Mouse (Mus musculus): ENCODE results near the gene Bach1. TPM values are rescaled to one million over a fixed set of nuclear protein-coding genes. Genes with fewer than 3 reads are reported as not detected.

The Bach1 gene
- polyA plus RNA-seq, 1 experiment from 2014 or later, result 13.7 TPM

GRCm38 (mm10) chr16:87727918-87728317 is 29.2 kb downstream of the Bach1 start:
- no peak overlapping the region for H3K9ac ChIP-seq
- H3K27ac ChIP-seq, result no peak overlapping the region
- H3K36me3 ChIP-seq, result peaks cover 24% of the 10 kb centered on the region
- no peak for ATAC-seq (ENCODE audit: insufficient read depth, low FRiP score, low read depth)
- no peak overlapping the region for H3K4me2 ChIP-seq
- no peaks in the 10 kb centered on the region; the same call in 1 of the 2 replicates for H3K4me1 ChIP-seq
- no peak overlapping the region for H3K4me3 ChIP-seq (replicated peaks)
- H3K27me3 ChIP-seq (replicated peaks), result no peaks in the 10 kb centered on the region
- WGBS, result 84% methylated on average over 14 of the region's 14 CpGs
- H3K9me3 ChIP-seq, result no peaks in the 10 kb centered on the region

DNA sequence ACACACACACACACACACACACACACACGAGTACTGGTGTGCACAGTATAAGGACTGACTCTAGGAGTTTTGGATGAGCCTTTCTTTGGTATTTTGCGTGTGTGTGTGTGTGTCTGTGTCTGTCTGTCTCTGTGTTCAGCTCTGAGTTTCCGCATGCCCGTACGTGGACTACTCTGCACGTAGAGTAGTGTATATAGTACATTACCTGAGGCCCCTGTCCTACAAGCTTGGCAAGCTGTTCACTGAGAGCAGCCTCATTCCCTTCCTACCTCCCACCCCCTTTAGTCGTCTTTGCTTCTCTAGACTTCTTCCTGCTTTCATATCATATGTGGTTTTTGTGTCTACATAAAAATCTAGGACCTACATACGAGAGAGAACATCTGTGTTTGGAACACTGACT is 30.0 kb downstream of the Bach1 start:
- Histone ChIP-seq H3K9ac (no peak overlapping the region), H3K4me2 (no peak overlapping the region), H3K27me3 (replicated peaks) (no peaks in the 10 kb centered on the region), H3K4me3 (replicated peaks) (no peak overlapping the region), H3K9me3 (no peaks in the 10 kb centered on the region), H3K27ac (no peak overlapping the region), H3K36me3 (peaks cover 17% of the 10 kb centered on the region), H3K4me1 (no peaks in the 10 kb centered on the region; the same call in 1 of the 2 replicates)
- 87% methylated on average over 8 of the region's 8 CpGs for WGBS
- no peak for ATAC-seq (ENCODE audit: insufficient read depth, low FRiP score, low read depth)

GRCm38 (mm10) chr16:87729469-87729868 is 30.7 kb downstream of the Bach1 start:
- peaks cover 17% of the 10 kb centered on the region for H3K36me3 ChIP-seq
- ATAC-seq (ENCODE audit: insufficient read depth, low FRiP score, low read depth), result no peak

GRCm38 (mm10) chr16:87734868-87735381 is 36.2 kb downstream of the Bach1 start:
- ATAC-seq (ENCODE audit: insufficient read depth, low FRiP score, low read depth), result no peak

More at GRCm38 (mm10) chr16:87729469-87729868, 30.7 kb downstream of the Bach1 start:
- Histone ChIP-seq H3K4me1 (no peaks in the 10 kb centered on the region; the same call in 1 of the 2 replicates), H3K9me3 (no peaks in the 10 kb centered on the region), H3K27me3 (replicated peaks) (no peaks in the 10 kb centered on the region), H3K27ac (no peak overlapping the region), H3K4me2 (no peak overlapping the region), H3K9ac (no peak overlapping the region), H3K4me3 (replicated peaks) (no peak overlapping the region)
- 93% methylated on average over 20 of the region's 20 CpGs for whole genome bisulfite sequencing

GRCm38 (mm10) chr16:87736106-87736505 is 37.4 kb downstream of the Bach1 start:
- 83% methylated on average over 11 of the region's 11 CpGs for WGBS
- H3K9ac ChIP-seq, result no peak overlapping the region
- ATAC-seq (ENCODE audit: insufficient read depth, low FRiP score, low read depth), result no peak
- no peak overlapping the region for H3K4me3 ChIP-seq (replicated peaks)
- H3K9me3 ChIP-seq, result no peaks in the 10 kb centered on the region
- no peak overlapping the region for H3K27ac ChIP-seq
- no peaks in the 10 kb centered on the region for H3K36me3 ChIP-seq
- no peak overlapping the region for H3K4me2 ChIP-seq
- H3K4me1 ChIP-seq, result no peaks in the 10 kb centered on the region
- no peaks in the 10 kb centered on the region for H3K27me3 ChIP-seq (replicated peaks)

More at GRCm38 (mm10) chr16:87734868-87735381, 36.2 kb downstream of the Bach1 start:
- Histone ChIP-seq H3K4me1 (no peaks in the 10 kb centered on the region), H3K4me2 (no peak overlapping the region), H3K27me3 (replicated peaks) (no peaks in the 10 kb centered on the region), H3K36me3 (peaks cover 7% of the 10 kb centered on the region; the same call in 1 of the 2 replicates), H3K9ac (no peak overlapping the region), H3K4me3 (replicated peaks) (no peak overlapping the region), H3K9me3 (no peaks in the 10 kb centered on the region), H3K27ac (no peak overlapping the region)
- WGBS, result 87% methylated on average over 4 of the region's 4 CpGs

DNA sequence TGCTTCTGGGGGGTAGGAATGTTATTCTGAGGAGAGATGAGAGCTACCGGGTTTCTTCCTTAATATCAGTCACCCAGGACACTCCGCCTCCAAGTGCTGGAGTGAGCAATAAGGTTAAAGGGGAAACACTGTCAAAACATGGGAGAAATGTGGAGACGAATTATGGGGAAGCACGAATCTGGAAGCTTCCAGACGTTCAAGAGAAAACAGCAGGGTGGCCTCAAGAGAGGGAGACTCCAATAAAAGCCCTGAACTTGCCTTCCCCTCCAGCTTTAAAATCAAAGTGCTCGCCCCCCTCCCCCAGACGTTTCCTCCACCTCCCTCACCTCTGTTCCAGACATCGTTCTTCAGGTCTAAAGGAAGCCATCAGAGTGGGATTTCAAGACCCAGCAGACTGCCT is 38.6 kb downstream of the Bach1 start:
- H3K27me3 ChIP-seq (replicated peaks), result no peaks in the 10 kb centered on the region
- no peak overlapping the region for H3K27ac ChIP-seq
- WGBS, result 45% methylated on average over 8 of the region's 8 CpGs
- no peak overlapping the region for H3K4me3 ChIP-seq (replicated peaks)
- H3K4me1 ChIP-seq, result no peaks in the 10 kb centered on the region
- H3K4me2 ChIP-seq, result no peak overlapping the region
- ATAC-seq (ENCODE audit: insufficient read depth, low FRiP score, low read depth), result no peak
- no peaks in the 10 kb centered on the region for H3K36me3 ChIP-seq
- H3K9me3 ChIP-seq, result no peaks in the 10 kb centered on the region
- no peak overlapping the region for H3K9ac ChIP-seq

GRCm38 (mm10) chr16:87737842-87738639 is 39.3 kb downstream of the Bach1 start:
- WGBS, result 78% methylated on average over 21 of the region's 21 CpGs
- Histone ChIP-seq H3K4me3 (replicated peaks) (no peak overlapping the region), H3K9ac (no peak overlapping the region), H3K27ac (no peak overlapping the region), H3K9me3 (no peaks in the 10 kb centered on the region), H3K36me3 (no peaks in the 10 kb centered on the region), H3K27me3 (replicated peaks) (no peaks in the 10 kb centered on the region), H3K4me2 (no peak overlapping the region), H3K4me1 (no peaks in the 10 kb centered on the region)
- ATAC-seq (ENCODE audit: insufficient read depth, low FRiP score, low read depth), result no peak

DNA sequence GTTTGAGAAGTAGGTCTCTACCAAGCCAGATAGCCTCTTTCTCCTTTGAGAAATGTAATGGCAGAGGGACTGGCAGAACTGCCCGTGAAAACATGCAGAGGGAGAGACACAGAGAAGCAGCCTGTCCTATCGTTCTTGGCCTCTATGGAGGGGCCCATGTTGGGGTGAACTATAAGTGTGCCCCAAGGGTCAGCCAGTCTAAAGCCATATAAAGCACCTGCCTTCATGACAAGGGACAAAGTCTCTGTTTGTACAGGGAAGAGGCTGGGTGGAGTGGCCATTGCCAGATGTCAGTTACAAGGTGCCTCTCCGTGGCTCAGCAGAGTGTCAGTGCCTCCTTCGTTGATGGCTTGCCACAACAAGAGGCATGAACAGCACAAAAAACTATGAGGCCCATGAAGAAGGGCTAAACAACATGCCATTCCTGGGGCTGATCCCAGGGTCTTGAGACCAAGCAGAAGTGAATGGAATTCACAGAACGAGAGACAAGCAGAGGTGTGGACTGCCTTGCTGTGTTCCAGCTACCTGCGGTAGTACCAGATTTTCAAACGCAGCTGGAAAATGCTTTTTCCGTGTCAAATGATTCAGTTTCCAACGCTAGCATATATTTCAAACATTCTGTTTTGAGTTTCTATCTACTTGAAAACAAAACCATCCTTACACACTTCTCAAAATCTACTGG is 42.4 kb downstream of the Bach1 start:
- H3K4me3 ChIP-seq (replicated peaks), result no peak overlapping the region
- H3K27ac ChIP-seq, result no peak overlapping the region
- H3K27me3 ChIP-seq (replicated peaks), result no peaks in the 10 kb centered on the region
- ATAC-seq (ENCODE audit: insufficient read depth, low FRiP score, low read depth), result peak; percentile 48; the same call in 1 of the 2 replicates
- 80% methylated on average over 9 of the region's 9 CpGs for WGBS
- no peak overlapping the region for H3K4me2 ChIP-seq
- no peaks in the 10 kb centered on the region for H3K36me3 ChIP-seq
- H3K9ac ChIP-seq, result no peak overlapping the region
- no peaks in the 10 kb centered on the region for H3K9me3 ChIP-seq
- H3K4me1 ChIP-seq, result no peaks in the 10 kb centered on the region

DNA sequence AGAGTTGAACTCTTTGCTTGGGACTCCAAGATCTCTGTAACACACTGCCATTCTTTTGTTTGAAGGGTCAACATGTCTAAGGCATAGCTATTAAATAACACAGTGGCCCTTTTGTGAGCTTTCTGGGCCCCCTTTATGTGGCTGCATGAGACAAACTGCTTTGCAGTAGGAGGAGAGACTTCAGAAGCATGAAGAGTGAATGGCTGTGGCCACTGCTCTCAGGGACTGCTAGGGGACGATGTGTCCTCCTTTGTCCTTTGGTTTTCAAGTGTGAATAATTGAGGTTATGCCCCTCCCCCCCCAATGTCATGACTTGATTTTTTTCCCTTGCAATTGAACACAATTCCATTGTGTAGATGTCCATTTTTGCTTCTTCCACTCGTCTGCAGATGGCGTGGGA is 44.9 kb downstream of the Bach1 start:
- H3K27me3 ChIP-seq (replicated peaks), result no peaks in the 10 kb centered on the region
- H3K36me3 ChIP-seq, result no peaks in the 10 kb centered on the region
- no peaks in the 10 kb centered on the region for H3K9me3 ChIP-seq
- 78% methylated on average over 3 of the region's 3 CpGs for WGBS
- no peak overlapping the region for H3K4me3 ChIP-seq (replicated peaks)
- no peak overlapping the region for H3K9ac ChIP-seq
- H3K4me2 ChIP-seq, result no peak overlapping the region
- no peaks in the 10 kb centered on the region for H3K4me1 ChIP-seq
- no peak overlapping the region for H3K27ac ChIP-seq
- no peak for ATAC-seq (ENCODE audit: insufficient read depth, low FRiP score, low read depth)

DNA sequence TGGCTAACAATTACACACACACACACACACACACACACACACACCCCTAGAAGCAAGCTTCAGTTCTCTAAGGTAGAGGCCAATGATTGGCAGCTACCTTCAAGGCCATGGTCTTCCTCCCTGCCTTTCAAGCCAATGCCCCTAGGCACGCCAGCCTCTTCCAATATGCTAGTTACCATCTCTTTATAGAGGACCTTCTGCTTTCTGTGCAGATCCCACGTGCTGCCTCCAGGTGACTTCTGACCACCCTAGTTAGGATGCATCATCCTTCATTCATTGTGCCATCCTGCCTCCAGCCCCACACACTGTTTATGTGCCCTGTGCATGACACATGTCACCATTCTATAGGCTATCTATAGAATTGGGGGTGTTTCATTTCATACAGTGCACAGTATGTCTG is 45.6 kb downstream of the Bach1 start:
- Histone ChIP-seq H3K9ac (no peak overlapping the region), H3K4me1 (no peaks in the 10 kb centered on the region), H3K9me3 (no peaks in the 10 kb centered on the region), H3K27me3 (replicated peaks) (no peaks in the 10 kb centered on the region), H3K27ac (no peak overlapping the region), H3K4me2 (no peak overlapping the region), H3K4me3 (replicated peaks) (no peak overlapping the region), H3K36me3 (no peaks in the 10 kb centered on the region)
- ATAC-seq (ENCODE audit: insufficient read depth, low FRiP score, low read depth), result no peak
- 89% methylated on average over 2 of the region's 2 CpGs for WGBS

GRCm38 (mm10) chr16:87745192-87745945 is 46.6 kb downstream of the Bach1 start:
- WGBS, result 76% methylated on average over 8 of the region's 8 CpGs
- Histone ChIP-seq H3K9me3 (no peaks in the 10 kb centered on the region), H3K9ac (no peak overlapping the region), H3K27me3 (replicated peaks) (no peaks in the 10 kb centered on the region), H3K36me3 (no peaks in the 10 kb centered on the region), H3K27ac (no peak overlapping the region), H3K4me1 (no peaks in the 10 kb centered on the region), H3K4me3 (replicated peaks) (no peak overlapping the region), H3K4me2 (no peak overlapping the region)
- no peak for ATAC-seq (ENCODE audit: insufficient read depth, low FRiP score, low read depth)

All from stomach, embryonic 15.5 days (tissue).